Mouse (Mus musculus) heart, embryonic 11.5 days (tissue): ENCODE measurements around the gene Serpinb1a. TPM values are rescaled to one million over a fixed set of nuclear protein-coding genes. Genes with fewer than 3 reads are reported as not detected.

Experiments used
- ATAC-seq: fragments of 200-750 bp; cut with Nextera tagmentation; replicated peaks from 2 replicates; pipeline ENCODE4 v1.8.0; 2017; ENCODE audit warnings: moderate library complexity; ENCODE audit not compliant: insufficient number of reproducible peaks, low FRiP score, low TSS enrichment
- H3K27ac ChIP-seq: fragments of 300-500 bp; sonication (generic); 2 replicates; pipeline ENCODE4 v1.5.1; 2014; ENCODE audit warnings: mild to moderate bottlenecking, low read depth, low read length
- H3K27me3 ChIP-seq: fragments of 300-500 bp; sonication (generic); 2 replicates; pipeline ENCODE4 v1.6.1; 2014; ENCODE audit warnings: mild to moderate bottlenecking, low read length, mixed read lengths; ENCODE audit not compliant: control insufficient read depth, insufficient read depth
- H3K36me3 ChIP-seq: fragments of 300-500 bp; sonication (generic); 2 replicates; pipeline ENCODE4 v1.6.1; 2014; ENCODE audit warnings: mild to moderate bottlenecking, low read length, moderate library complexity, mixed read lengths; ENCODE audit not compliant: control insufficient read depth, insufficient read depth
- H3K4me1 ChIP-seq: fragments of 300-500 bp; sonication (generic); 2 replicates; pipeline ENCODE4 v1.6.1; 2014; ENCODE audit warnings: low read length; ENCODE audit not compliant: control insufficient read depth, insufficient read depth
- H3K4me2 ChIP-seq: fragments of 300-500 bp; sonication (generic); 2 replicates; pipeline ENCODE4 v1.6.1; 2014; ENCODE audit warnings: mild to moderate bottlenecking, moderate library complexity
- H3K4me3 ChIP-seq: fragments of 300-500 bp; sonication (generic); 2 replicates; pipeline ENCODE4 v1.5.1; 2014; ENCODE audit warnings: low read depth, low read length
- H3K9ac ChIP-seq: fragments of 300-500 bp; sonication (generic); 2 replicates; pipeline ENCODE4 v1.6.1; 2014; ENCODE audit warnings: mild to moderate bottlenecking, low read depth, low read length, moderate library complexity
- H3K9me3 ChIP-seq: fragments of 300-500 bp; sonication (generic); replicated peaks from 2 replicates; pipeline ENCODE4 v1.6.1; 2016; ENCODE audit warnings: low read length; ENCODE audit not compliant: control insufficient read depth
- WGBS: fragments of 180-500 bp; shearing (Covaris S2); extraction: QIAGEN DNeasy Blood & Tissue Kit; methylation state at CpG from one replicate; pipeline ENCODE4 v1.1.7; 2014; ENCODE audit not compliant: insufficient replicate concordance; 5-methylcytosine and 5-hydroxymethylcytosine counted together
- polyA plus RNA-seq: library from polyadenylated mRNA; unstranded; fragments of >200 nt; fragmentation: Nextera tagmentation; extraction: Ambion mirVana; gene quantifications from 2 replicates; pipeline ENCODE4 v1.2.1, GENCODE M21; 2014

Serpinb1a gene
- polyA plus RNA-seq, 1 experiment from 2014 or later, result 5.8 TPM

DNA sequence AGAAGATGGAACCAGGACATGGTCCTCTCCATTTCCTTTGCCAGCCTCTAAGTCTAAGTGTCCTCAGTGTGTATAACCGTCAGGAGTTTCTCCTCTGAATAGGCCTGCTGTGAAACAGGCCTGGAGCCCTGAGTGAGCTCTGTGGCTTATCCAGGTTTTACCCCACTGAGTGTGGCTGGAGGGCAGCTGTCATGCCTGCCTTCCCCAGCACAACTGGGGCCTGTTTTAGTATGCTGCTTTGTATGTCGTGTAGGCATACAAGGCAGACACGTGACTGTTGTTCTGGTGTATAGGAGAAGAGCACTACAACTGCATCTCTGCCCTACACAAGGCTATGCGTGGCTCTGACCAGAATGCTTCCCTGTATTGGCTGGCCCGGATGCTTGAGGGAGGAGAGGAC lies 31.1 kb downstream of the Serpinb1a start:
- WGBS, result 85% methylated on average over 5 of the region's 5 CpGs
- no peak for ATAC-seq
- Histone ChIP-seq H3K36me3 (peaks cover 22% of the 10 kb centered on the region), H3K4me2 (no peak overlapping the region), H3K27me3 (no peaks in the 10 kb centered on the region), H3K4me1 (no peaks in the 10 kb centered on the region), H3K4me3 (no peak overlapping the region), H3K9me3 (no peaks in the 10 kb centered on the region), H3K9ac (no peak overlapping the region), H3K27ac (no peak overlapping the region)

DNA sequence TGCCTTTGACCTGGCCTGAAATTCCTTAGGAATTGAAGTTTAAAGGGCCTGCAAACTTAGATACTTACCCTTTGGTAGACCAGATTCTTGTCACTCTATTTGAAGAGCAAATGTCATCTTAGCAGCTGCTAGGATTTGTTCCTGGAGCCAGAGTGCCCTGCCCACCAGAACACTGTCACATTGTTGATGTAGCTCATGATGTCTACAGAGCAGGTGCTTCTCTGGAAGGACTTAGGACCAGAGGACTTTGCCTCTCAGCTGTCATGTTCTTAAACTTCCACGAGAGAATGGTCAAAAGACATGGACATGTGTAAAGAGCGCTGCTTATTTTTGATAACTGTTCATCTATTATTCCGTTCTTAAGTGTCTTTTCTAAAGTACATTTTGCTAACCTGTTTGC lies 31.7 kb downstream of the Serpinb1a start:
- WGBS, result 85% methylated on average over 3 of the region's 3 CpGs
- peaks cover 24% of the 10 kb centered on the region for H3K36me3 ChIP-seq

DNA sequence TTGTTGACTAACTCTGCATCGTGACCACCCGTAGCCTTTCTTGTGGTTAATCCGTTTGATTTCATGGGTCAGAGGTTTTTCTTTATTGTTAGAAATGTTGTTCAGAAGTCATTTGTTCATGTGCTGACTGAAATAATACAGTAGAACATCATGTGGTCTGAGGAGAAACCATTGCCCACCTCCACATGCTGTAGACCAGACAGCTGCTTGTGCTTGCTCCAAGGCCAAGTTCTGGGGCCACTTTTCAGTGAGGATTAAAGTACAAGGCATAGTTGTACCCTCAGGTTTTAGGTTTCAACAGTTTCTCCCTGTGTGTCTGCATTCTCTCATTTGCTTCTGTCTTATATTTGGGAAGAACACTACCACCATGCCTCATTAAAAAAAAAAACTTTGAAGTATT lies 43.4 kb downstream of the Serpinb1a start:
- WGBS, result 90% methylated on average over 3 of the region's 3 CpGs
- no peak overlapping the region for H3K4me2 ChIP-seq
- peaks cover 6% of the 10 kb centered on the region for H3K36me3 ChIP-seq

More for the DNA sequence above, 31.7 kb downstream of the Serpinb1a start:
- ATAC-seq, result no peak
- H3K27ac ChIP-seq, result no peak overlapping the region
- H3K4me3 ChIP-seq, result no peak overlapping the region
- H3K27me3 ChIP-seq, result no peaks in the 10 kb centered on the region
- no peaks in the 10 kb centered on the region for H3K4me1 ChIP-seq
- H3K9me3 ChIP-seq, result no peaks in the 10 kb centered on the region
- no peak overlapping the region for H3K9ac ChIP-seq
- no peak overlapping the region for H3K4me2 ChIP-seq

DNA sequence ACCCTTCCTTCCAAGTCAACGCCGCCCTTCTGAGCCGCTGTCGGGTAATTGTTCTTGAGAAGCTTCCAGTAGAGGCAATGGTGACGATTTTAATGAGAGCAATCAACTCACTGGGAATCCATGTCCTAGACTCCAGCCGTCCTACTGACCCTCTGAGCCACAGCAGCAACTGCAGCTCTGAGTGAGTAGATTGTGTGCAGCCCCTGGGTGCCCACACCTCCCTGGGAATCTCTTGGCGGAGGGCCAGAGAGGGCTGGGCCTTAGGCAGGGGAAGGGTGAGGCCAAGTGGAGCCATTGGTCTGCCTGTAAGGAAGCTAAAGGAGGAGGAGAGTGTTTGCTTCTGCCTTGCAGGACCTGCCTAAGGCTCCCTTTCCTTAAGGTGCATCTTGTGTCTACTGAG lies 44.2 kb downstream of the Serpinb1a start:
- Histone ChIP-seq H3K36me3 (peaks cover 6% of the 10 kb centered on the region), H3K4me2 (no peak overlapping the region), H3K4me3 (no peak overlapping the region), H3K9ac (no peak overlapping the region), H3K27ac (no peak overlapping the region), H3K4me1 (peaks cover 19% of the 10 kb centered on the region), H3K27me3 (no peaks in the 10 kb centered on the region), H3K9me3 (no peaks in the 10 kb centered on the region)
- no peak for ATAC-seq
- WGBS, result 77% methylated on average over 7 of the region's 7 CpGs

More for the DNA sequence above, 43.4 kb downstream of the Serpinb1a start:
- Histone ChIP-seq H3K9ac (no peak overlapping the region), H3K9me3 (no peaks in the 10 kb centered on the region), H3K4me1 (peaks cover 19% of the 10 kb centered on the region), H3K27me3 (no peaks in the 10 kb centered on the region), H3K27ac (no peak overlapping the region), H3K4me3 (no peak overlapping the region)
- no peak for ATAC-seq

DNA sequence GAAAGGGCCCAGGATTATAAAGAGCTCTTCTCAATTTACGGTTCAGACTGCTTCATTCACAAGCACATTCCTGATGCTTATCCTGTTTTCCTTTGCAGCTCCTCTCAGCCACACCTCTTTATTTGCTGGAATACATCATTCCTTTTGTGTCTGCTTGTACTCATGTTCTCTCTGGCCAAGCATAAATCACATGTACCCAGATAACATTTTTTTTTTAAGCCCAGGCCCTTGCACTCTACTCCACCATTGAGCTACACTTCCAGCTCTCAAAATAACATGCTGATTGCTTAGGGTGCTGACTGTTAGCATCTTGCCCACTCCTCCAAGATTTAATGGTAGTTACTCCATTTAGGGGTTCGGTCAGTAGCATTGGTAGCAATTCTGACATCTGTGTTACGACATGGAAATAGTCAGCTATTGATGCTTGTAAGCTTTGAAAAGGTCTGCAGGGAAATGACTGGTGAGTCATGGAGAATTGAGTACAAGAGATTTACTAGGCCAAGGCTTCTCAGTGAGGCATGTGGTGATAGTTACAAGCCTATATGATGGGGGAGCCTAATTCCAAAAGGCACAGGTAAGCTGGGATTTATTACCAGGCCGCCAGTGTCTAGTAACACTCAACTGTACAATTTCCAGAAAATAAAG lies 47.2 kb downstream of the Serpinb1a start:
- no peak for ATAC-seq
- peaks cover 6% of the 10 kb centered on the region for H3K36me3 ChIP-seq
- H3K9me3 ChIP-seq, result no peaks in the 10 kb centered on the region
- H3K4me3 ChIP-seq, result peak overlapping the region; percentile 85; the same call in 1 of the 2 replicates
- no peak overlapping the region for H3K27ac ChIP-seq
- peak overlapping the region; percentile 98 for H3K4me2 ChIP-seq
- H3K9ac ChIP-seq, result 0 out of 2 replicates have a peak overlapping the region, but pooled peaks have one; percentile 22
- 72% methylated on average over 4 of the region's 4 CpGs for WGBS
- H3K4me1 ChIP-seq, result peaks cover 19% of the 10 kb centered on the region
- H3K27me3 ChIP-seq, result no peaks in the 10 kb centered on the region

DNA sequence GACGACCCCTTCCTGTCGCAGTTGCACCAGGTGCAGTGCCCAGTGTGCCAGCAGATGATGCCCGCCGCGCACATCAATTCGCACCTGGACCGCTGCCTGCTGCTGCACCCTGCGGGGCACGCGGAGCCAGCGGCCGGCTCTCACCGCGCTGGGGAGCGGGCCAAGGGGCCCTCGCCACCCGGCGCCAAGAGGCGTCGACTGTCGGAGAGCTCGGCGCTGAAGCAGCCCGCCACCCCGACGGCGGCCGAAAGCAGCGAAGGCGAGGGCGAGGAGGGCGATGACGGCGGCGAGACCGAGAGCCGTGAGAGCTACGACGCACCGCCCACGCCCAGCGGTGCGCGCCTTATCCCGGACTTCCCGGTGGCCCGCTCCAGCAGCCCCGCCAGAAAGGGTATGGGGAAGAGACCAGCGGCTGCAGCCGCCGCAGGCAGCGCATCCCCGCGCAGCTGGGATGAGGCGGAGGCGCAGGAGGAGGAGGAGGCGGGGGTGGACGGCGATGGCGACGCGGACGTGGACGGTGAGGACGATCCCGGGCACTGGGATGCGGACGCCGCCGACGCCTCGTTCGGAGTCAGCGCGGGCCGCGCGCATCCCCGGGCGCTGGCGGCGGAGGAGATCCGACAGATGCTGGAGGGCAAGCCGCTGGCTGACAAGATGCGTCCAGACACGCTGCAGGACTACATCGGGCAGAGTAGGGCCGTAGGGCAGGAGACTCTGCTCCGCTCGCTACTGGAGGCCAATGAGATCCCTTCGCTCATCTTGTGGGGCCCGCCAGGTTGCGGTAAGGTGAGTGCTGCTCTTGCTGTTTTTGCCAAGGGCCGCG lies 48.5 kb downstream of the Serpinb1a start, which contains the start of gene D930007J09Rik:
Gene D930007J09Rik, minus strand, starts transcription at position 591 of the 823 bp plus-strand sequence.
- Histone ChIP-seq H3K36me3 (peaks cover 4% of the 10 kb centered on the region), H3K4me1 (peaks cover 19% of the 10 kb centered on the region), H3K27ac (peak within 1 kb of the TSS; percentile 64), H3K4me3 (peak within 1 kb of the TSS; percentile 85), H3K27me3 (no peaks in the 10 kb centered on the region), H3K4me2 (peak within 1 kb of the TSS; percentile 98), H3K9me3 (no peaks in the 10 kb centered on the region), H3K9ac (peak within 1 kb of the TSS; percentile 90)
- WGBS, result under 1% methylated on average over 95 of the region's 95 CpGs
- peak; percentile 58 for ATAC-seq

DNA sequence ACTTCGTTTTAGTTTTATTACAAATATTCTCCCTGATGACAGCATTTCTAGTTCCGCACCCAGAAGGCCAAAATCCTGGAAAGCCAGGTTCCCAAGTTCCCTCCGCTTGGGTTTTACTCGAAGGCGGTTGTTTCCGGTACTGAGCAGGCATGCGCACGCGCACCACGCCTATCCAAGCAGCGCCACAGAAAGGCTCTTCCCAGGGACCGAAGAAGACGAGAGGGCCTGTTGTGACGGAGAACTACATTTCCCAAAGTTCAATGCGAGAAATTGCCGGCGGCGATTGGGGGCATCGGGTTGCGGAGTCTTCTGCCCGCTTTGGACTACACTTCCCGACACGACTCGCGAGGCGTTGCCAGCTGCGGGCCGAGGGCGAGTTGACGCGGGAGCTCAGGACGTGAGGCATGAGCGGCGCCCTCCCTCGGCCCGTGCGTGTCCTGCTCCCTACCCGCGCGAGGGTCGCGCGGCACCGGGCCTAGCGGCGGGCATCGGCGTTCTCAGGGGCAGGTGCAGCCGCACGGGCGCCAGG lies 49.2 kb downstream of the Serpinb1a start, which contains the start of gene Wrnip1:
Gene Wrnip1, plus strand, starts transcription at position 346 of the 529 bp plus-strand sequence.
- peaks cover 15% of the 10 kb centered on the region for H3K4me1 ChIP-seq
- H3K4me3 ChIP-seq, result peak within 1 kb of the TSS; percentile 85
- peak within 1 kb of the TSS; percentile 90 for H3K9ac ChIP-seq
- H3K9me3 ChIP-seq, result no peaks in the 10 kb centered on the region
- no peaks in the 10 kb centered on the region for H3K27me3 ChIP-seq
- H3K36me3 ChIP-seq, result no peaks in the 10 kb centered on the region
- peak within 1 kb of the TSS; percentile 98 for H3K4me2 ChIP-seq
- H3K27ac ChIP-seq, result peak within 1 kb of the TSS; percentile 64
- WGBS, result under 1% methylated on average over 51 of the region's 51 CpGs
- peak; percentile 95 for ATAC-seq

DNA sequence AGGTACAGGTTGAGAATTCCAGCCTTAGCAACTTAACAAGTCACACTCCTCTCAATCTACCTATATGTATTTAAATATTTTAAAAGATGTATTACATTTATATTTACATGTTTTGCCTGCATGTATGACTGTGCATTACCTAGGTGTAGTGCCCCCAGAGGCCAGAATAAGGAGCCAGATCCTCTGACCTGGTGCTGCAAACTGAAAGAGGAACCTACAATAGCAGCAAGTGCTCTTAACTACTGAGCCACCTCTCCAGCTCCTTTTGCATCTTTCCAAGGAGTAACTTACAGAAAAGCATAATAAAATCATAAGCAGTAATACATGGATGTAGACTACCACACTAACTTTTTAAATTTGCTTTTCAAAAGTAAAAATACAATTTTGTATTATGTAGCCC lies 50.1 kb downstream of the Serpinb1a start:
- H3K9ac ChIP-seq, result no peak overlapping the region
- peaks cover 13% of the 10 kb centered on the region for H3K4me1 ChIP-seq
- no peak overlapping the region for H3K4me3 ChIP-seq
- no peak for ATAC-seq
- H3K36me3 ChIP-seq, result no peaks in the 10 kb centered on the region
- no peaks in the 10 kb centered on the region for H3K27me3 ChIP-seq
- peak overlapping the region; percentile 98 for H3K4me2 ChIP-seq
- H3K27ac ChIP-seq, result no peak overlapping the region
- H3K9me3 ChIP-seq, result no peaks in the 10 kb centered on the region
